Mouse (Mus musculus) 3134 (cell line): ENCODE results near the gene Phf3.
A peak's percentile ranks its signal among the peaks of the same experiment; 100 is the strongest.
"Not testable (repeated sequence)": the region's sequence is repeated elsewhere in the genome, so short reads cannot be mapped to it uniquely, and the experiment has no call there.

Experiments
- DNase-seq: peaks from one replicate; pipeline ENCODE4 v3.0.0-alpha.2; 2011; ENCODE audit warnings: low spot score; ENCODE audit not compliant: insufficient read length; ENCODE audit errors: extremely low read depth

Gene Phf3

DNA sequence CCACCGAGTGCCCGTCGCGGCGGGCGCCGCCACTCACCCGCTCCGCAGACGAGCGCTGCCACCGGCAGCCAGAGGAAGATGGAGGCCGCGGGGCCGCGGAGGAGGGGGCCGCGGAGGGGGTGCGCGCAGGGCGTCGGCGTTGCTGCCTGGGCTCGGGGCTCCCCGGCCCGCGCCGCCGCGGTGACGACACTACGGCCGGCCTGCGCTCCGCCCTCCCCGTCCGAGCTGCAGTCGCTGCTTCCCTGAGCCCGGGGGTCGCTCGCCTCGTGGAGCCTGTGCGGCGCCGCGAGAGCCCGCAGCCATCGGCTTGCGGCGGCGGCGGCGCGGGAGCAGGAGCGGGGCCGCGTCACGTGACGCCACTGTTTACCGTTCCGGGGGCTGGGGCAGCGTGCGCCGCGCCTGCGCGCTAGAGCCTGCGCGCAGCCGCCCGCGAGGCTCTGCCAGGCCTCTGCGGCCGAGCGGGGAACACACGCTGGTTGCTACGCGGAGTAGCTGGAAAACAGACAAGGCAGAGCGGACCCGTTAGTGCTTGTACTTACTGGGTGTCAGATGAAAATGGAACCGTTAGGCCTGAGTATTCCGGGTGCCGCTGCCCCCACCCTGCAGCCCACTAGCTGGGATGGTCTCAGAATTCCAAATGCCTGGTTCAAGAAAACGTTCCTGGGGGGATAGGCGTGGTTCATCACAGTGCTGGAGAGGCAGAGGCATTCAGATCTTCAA is at the start of gene Phf3:
Gene Phf3 (minus strand): TSS at position 381 of the 720 bp plus-strand sequence.
- DNase-seq = peak; percentile 91

DNA sequence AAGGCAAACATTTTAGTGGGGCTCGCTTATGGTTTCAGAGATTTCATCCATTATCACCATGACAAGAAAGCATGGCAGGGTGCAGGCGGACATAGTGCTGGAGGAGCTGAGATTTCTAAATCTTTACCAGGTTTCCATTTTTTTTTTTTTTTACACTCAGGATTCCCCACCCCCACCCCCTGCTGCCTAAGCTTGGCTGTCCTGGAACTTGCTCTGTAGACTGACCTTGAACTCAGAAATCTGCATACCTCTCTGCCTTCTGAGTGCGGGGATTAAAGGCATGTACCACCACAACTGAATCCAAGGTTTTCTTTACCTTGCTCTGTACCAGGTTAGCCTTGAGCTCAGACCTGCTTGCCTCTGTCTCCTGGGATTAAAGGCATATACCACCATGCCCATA is 48.5 kb upstream of the Phf3 start:
- no peak for DNase-seq

DNA sequence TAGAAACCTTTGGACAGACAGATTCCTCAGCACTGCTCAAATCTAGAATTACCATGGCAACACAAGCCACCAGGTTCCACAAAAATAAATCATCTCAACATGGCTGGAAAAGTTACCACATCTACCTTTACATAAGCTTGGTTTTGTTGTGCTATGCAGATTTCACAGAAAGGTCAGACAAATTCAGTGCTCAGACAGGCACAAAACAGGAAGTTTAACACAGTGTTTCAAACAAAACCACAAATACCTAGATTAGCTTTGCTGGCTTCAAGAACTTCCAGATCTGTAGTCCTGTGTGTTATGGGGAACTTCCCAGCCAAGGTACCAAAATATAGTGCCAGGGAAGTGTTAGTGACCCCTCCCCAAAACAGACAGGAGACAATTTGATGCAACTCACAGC is 47.5 kb upstream of the Phf3 start:
- DNase-seq = no peak

DNA sequence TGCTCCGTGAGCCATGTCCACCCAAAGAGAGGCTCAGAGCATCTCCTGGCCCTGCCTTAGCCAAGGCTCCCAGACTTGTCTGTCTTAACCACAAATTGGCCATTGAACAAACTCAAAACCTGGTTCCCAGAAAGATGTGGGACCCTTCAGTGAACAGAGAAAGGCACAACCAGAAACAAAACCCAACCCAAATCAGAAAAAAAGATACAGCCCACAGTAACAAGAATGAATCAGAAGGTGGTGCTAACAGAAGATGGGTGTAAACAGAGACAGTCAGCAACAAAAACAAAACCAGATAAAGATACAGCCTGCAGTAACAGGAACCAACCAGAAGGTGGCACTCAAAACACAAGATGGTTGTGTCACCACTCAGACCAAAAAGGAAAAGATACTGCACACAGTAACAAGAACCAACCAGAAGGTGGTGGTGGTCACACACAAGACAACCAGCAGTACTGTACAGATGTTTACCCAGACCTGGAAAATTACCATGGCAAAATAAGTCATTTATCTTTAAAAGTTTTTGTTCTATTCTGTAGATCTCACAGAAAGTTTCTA is 47.0 kb upstream of the Phf3 start:
- DNase-seq = peak; percentile 15

DNA sequence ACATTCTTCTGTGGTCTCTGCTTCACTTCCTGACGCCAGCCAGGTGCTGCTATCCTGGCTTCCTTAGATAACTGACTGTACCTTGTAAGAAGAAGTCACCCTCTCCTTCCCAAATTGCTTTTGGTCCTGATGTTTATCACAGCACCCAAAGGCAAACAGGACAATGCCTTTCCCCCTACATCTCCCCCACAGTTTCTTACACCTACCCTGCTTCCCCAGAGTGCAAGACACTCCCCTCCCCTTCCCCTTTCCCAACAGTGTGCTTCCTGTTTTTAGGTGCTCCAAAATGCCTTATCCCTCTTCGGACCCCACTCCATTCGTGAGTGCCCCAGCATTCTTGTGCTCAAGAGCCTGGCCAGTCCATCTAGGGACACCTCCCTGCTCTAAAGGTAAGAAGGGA is 36.5 kb upstream of the Phf3 start:
- no peak for DNase-seq

DNA sequence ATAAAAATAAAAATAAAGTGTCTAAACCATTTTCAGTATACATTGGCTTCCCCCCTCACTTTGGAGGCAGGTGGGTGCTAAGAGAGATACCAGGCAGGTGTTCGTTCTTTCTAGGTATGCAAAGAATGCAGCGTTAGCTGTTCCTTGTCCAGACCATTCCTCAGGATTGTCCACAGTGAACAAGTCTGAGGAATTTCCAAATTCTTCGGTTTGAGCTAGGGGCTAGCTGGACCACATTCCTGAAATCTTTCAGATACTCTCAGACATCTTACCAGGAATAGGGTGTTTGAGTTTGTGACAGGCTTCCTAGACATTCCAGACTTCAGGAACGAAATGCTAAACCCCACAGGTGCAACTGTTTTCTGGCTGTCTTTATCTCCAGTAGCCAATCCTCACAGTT is 35.1 kb upstream of the Phf3 start:
- DNase-seq = no peak

DNA sequence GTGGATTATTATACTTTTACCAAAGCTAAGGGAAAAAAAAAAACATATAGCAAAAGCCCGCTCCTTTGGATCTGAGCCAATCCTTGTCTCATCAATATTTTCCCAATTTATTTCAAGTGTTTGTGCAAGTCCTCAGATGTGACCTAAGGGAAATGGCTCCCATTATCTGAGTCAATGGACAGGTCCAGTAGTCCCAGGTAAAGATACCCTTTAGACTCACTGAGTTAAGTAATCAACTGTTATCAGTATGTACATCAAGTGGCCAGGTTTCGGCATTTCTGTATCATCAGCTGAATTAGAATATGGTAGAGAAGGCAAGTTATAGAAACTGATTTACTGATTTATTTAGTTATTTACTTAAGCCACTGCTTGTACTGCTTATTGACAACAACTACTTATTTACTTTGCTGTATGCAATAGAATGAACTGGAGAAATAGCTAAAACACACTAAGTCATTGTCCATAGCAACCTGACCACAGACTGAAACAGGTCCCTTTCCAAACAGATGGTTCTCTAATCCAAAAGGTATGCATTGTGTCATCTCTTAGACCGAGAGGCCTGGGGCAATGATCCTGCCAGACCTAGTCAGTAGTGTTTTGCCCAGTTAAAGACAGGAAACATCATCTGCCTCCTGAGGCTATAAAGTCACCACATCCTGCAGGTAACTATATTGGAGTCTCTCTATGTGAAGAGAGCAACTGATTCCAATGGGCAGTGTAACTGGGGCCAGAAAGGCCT is 29.9 kb upstream of the Phf3 start:
- DNase-seq = peak; percentile 13

DNA sequence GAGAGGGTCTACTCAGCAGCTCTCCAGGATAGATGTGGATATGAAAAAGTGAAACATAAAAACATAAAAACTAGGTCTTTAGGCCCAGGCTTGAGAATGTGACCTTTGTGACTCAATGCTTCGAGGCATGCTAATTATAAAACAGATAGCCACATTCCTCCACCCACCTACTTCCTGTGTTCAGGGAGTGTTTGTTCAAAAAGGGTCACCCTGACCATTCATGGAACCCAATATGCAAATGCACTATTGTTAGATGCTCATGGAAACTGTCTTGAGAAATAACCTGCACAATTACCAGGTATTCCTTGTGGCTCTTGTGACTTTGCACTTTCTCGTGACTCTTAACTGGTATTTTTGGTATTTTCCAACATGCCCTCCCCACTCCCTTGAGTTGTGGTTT is 25.0 kb upstream of the Phf3 start:
- no peak for DNase-seq

DNA sequence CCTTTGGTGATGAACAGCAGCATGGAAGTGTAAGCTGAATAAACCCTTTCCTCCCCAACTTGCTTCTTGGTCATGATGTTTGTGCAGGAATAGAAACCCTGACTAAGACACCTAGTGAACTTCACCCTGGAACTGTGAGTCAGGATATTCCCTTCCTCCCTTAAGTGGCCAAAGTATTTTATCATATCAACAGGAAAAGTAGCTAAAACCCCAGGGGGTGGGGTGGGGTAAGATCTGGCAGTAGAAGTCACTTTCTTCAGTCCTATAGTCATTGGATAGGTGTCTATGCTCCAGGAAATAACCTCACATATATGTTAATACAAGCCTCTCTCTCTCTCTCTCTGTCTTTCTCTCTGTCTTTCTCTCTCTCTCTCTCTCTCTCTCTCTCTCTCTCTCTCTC is 21.6 kb upstream of the Phf3 start:
- DNase-seq = not testable (repeated sequence)

DNA sequence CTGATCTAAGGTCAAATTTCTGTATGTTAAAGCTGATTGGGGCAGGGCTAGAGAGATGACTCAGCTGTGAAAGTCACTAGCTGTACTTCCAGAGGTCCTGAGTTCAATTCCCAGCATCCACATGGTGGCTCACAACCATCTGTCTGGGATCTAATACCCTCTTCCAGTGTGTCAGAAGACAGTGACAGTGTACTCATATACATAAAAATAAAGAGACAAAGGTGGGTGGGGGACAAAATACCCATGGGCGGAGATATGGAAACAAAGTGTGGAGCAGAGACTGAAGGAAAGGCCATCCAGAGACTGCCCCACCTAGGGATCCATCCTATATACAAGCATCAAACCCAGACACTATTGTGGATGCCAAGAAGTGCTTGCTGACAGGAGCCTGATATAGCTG is 10.1 kb upstream of the Phf3 start:
- not testable (repeated sequence) for DNase-seq

DNA sequence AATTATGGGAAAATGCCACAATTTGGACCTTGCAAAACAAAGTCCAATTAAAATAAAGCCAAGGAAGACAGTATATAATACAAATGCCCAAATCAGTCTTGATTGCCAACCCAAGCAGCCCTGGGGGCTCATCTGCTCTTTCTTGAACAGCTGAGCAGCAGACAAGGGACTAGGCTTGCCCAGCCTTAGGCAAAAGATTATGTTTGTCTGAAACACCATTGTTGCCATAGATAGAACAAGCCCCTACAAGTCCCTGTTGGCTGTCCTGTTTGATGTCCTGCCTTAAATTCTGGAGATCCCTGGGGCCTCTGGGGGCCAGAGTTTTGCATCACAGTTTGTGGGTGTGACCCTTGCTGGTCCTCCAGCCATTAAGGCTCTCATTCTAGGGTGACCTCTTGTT is 2.0 kb upstream of the Phf3 start:
- DNase-seq = no peak

DNA sequence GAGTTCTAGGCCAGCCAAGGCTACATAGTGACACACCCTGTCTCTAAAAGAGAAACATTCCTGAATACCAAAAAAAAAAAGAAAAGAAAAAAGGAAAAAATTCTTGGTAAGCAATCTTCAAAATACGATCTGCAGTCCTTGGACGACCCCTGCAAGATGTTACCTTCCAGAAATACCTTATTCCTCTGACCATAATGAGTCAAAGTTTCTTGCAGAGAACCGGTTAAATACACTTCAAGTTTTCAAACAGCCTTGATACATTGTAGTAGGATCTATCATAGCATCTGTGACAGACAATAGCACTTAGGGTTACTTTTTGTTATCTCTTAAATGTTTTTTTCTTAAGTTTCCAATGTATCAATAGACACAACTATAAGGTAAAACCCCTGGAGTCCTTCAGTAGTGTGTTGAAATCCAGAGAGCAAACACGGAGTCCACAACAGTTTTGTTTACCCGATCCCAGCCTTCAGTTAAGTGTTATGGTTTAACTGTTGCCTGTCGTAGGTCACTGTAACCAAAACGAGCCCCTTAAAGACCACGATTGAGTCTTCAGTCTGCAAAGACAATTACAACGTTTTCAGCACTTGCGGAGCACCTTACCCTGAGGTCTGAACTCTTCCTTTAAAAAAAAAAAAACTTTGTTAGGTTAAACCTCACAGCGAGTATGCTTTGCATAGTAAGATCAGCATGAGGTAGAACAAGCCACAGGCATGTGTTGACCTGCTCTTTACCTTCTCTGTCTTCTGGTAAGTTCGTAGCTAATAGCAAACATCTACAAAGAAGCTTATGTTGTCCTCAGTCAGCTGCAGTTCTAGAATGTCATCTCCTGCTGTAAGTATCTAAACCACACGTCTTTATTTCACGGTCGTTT is 775 bp upstream of the Phf3 start:
- DNase-seq = no peak

DNA sequence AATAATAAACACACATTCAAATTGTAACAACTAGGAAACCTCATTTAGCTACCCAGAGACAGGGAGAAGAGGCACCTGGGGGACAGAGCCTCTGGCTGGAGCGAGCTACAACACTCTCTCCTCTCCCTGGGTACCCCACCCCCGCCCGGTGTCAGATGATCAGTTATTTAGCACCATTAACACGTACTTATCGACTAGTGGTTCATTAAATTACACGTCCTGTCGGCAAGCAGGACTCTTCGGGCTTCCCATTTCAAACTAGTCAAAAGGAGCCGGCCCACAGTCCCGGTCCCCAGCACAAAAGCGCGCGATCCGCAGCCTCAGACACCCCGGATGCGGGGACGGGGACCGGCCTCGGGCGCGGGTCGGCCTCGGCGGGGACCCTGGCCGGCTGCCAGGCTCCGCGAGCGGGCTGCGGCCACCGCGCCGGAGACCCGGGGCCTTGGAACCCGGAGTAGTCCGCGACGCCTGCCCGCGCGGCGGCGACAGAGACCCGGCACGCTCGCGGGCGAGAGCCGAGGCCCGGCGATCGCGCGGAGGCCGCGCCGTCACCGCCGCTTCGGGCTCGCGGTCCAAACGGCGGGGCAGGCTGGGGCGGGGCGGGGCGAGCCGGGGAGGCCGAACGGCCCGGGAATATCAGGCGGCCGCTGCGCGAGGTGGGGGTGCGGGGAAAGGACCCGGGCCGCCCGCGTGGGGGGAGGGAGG is 733 bp downstream of the Phf3 start:
- peak; percentile 71 for DNase-seq

DNA sequence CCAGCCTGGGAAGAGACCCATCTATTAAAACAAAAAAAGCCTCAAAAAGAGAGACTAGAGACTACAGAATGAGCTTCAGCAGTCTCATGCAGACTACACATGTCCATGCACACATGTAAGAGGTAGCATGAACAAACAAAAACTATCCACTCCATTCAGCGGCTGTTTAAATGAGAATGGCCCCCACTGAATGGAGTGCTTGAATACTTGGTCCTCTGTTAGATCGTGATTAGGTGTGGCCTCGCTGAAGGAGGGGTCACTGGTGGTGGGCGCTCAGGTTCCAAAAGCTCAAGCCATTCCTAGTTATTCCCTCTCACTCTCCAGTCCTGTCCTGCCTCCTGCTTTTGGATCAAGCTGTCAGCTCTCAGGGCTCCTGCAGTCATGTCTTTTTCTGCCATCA is 5.9 kb downstream of the Phf3 start:
- no peak for DNase-seq

DNA sequence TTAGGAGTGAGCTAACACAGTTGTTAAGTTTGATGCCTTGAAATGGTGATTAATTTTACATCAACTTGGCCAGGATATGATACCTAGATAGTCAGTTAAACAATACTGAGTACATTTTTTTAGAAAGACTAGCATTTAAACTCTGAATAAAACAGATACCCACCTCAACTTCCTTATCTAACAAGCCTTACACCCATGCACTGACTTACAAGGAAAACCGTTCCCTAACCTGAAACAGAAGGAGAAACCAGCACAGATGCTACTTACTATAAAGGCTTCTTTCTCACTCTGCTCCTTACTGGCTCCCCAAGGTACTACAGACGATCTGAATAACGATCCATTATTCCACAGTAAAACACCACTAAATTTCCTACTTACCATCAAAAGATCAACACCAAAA is 21.2 kb downstream of the Phf3 start:
- no peak for DNase-seq

DNA sequence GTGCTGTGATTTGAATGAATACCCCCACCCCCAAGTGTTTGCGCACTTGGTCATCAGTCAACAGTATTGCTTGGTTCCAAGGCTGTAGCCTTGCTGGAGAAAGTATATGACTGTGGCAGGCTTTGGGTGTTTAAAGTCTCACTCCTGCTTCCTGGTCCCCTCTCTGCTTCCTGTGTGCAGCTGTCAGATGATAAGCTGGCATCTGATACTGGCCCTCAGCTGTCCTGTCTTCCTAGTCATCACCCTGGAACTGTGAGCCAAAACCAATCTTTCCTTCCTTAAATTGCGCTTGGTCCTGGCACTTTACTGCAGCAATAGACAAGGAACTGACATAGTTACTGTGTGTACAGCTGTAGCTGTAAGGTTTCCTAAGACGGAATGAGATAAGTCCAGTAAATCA is 21.8 kb downstream of the Phf3 start:
- DNase-seq = no peak

DNA sequence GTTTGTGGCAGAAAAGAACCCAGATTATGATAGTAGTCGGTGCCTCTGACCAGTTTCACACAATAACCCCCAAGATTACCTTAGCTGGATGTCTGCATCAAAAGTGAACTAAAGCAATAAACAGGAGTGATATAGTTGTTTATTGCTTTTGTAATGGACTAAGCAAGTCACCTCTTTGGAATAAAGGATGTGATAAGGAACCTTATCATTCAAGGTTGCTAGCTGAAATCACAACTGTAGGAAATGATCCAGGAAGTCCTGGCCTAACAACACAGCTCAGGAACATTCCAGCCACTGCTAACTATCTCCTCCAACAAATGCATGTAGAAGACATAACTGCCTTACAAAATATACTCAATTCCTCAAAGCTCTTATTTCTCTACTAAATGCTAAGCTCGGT is 22.8 kb downstream of the Phf3 start:
- DNase-seq = no peak

DNA sequence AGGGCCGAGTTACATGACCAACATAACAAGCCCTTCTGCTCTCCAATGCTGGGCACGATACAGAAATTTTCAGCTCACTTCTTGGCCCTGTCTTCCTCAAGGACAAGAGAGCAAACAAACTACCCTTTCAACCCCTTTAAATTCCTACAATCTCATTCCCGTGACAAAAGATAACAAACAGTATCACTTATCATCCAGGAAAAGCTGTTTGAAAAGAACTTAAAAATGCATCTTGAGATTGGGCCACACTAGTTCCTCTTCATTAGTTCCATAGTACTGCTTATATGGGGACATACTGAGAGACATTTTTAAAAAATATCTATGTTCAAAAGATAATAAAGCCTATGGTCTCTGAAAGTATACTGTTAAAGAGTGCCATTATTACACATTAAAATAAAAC is 23.8 kb downstream of the Phf3 start:
- DNase-seq = no peak

DNA sequence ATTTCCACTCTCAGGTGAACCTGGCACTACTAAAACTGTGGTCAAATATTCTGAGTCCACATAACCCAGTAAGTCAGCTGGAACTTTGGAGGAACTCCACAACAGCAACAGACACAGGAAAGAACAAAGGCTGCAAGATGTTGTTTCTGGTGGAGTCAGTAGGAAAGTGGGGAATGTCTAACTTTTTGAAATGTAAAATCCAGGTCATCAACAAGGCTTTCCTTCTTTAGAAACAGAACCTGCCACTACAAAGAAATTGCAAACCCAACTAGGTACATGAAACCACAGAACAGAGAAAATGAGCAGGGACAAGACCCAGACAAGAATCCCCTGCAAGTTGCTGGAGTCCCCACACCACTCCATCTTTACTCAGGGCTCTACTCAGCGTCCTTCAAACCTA is 26.0 kb downstream of the Phf3 start:
- DNase-seq = no peak

DNA sequence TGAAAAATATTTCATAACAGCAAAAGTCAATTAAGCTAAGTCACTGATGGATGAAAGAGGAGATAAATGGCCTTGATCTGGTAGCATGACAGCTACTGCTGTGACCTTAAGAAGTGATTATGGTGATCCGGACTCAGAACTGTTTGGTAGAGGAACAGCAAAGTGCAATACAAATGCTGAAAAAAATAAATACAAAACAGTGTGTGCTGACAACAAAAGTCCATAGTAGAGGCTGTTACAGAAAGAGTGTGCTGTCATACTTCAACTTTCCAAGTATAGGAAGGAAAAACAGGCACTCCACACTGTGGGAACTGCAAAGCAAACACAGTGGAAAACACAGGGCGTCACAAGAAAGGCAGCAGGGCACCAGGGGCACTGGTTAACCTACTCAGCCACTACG is 34.1 kb downstream of the Phf3 start:
- DNase-seq = no peak

DNA sequence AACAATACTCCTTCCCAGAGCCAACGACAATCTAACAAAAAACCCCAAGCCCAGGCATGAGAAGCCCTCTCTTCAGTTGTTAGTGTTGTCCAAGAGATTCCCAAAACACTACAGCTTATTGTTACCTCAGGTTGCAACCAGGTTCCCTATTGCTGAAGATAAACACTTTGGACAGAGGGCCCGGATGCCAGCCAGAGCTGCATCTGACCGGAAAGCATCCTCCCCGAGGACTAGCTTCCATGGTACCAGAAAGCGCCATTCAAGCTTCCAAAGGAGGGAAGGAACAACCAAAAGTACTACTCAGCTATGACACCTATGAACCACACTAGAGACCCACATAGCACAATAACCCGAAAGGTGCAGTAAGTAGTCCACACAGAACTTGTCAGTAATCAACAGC is 38.2 kb downstream of the Phf3 start:
- DNase-seq = no peak
